Mouse (Mus musculus) midbrain, postnatal 0 days (tissue): ENCODE measurements around the gene C2cd4a. TPM values are rescaled to one million over a fixed set of nuclear protein-coding genes. Genes with fewer than 3 reads are reported as not detected.

Experiments
- ATAC-seq: fragments of 200-750 bp; cut with Nextera tagmentation; 2 replicates; pipeline ENCODE4 v1.8.0; 2017; ENCODE audit warnings: moderate number of reproducible peaks, mild to moderate bottlenecking, moderate TSS enrichment, moderate library complexity; ENCODE audit not compliant: low FRiP score
- DNase-seq: peaks from one replicate; pipeline ENCODE4 v3.0.0-alpha.2; 2015; ENCODE audit warnings: low spot score
- H3K27ac ChIP-seq: fragments of 300-500 bp; sonication (generic); 2 replicates; pipeline ENCODE4 v1.5.1; 2014; ENCODE audit warnings: low read depth, mild to moderate bottlenecking, low read length, mixed read lengths
- H3K27me3 ChIP-seq: fragments of 300-500 bp; sonication (generic); 2 replicates; pipeline ENCODE4 v1.6.1; 2014; ENCODE audit warnings: low read length, control low read depth, mixed read lengths; ENCODE audit not compliant: insufficient read depth
- H3K36me3 ChIP-seq: fragments of 300-500 bp; sonication (generic); 2 replicates; pipeline ENCODE4 v1.6.1; 2014; ENCODE audit warnings: low read length, control low read depth, mixed read lengths; ENCODE audit not compliant: insufficient read depth
- H3K4me1 ChIP-seq: fragments of 300-500 bp; sonication (generic); 2 replicates; pipeline ENCODE4 v1.6.1; 2014; ENCODE audit warnings: mild to moderate bottlenecking, control low read depth, antibody characterized with exemption, low read length, mixed read lengths; ENCODE audit not compliant: insufficient read depth
- H3K4me2 ChIP-seq: fragments of 300-500 bp; sonication (generic); 2 replicates; pipeline ENCODE4 v1.6.1; 2014; ENCODE audit warnings: low read depth, mild to moderate bottlenecking, low read length, mixed read lengths; ENCODE audit not compliant: poor library complexity, severe bottlenecking
- H3K4me3 ChIP-seq: fragments of 300-500 bp; sonication (generic); 2 replicates; pipeline ENCODE4 v1.5.1; 2014; ENCODE audit warnings: low read depth, mild to moderate bottlenecking, low read length, moderate library complexity
- H3K9ac ChIP-seq: fragments of 300-500 bp; sonication (generic); replicated peaks from 2 replicates; pipeline ENCODE4 v1.6.1; 2014; ENCODE audit warnings: mild to moderate bottlenecking, low read length, moderate library complexity, mixed read lengths; ENCODE audit not compliant: poor library complexity, severe bottlenecking
- H3K9me3 ChIP-seq: fragments of 300-500 bp; sonication (generic); 2 replicates; pipeline ENCODE4 v1.6.1; 2016; ENCODE audit warnings: low read length, control low read depth
- CTCF ChIP-seq: IDR thresholded peaks from 2 replicates; pipeline ENCODE4 v1.5.1; 2016; ENCODE audit warnings: antibody characterized with exemption, mild to moderate bottlenecking
- WGBS: fragments of 180-500 bp; shearing (Covaris S2); extraction: QIAGEN DNeasy Blood & Tissue Kit; methylation state at CpG from one replicate; pipeline ENCODE4 v1.1.7; 2014; 5-methylcytosine and 5-hydroxymethylcytosine counted together
- polyA plus RNA-seq: library from polyadenylated mRNA; unstranded; fragments of >200 nt; fragmentation: Nextera tagmentation; extraction: Ambion mirVana; gene quantifications from 2 replicates; pipeline ENCODE4 v1.2.1, GENCODE M21; 2015
- total RNA-seq: library from RNA; depleted of rRNA; stranded (reverse); fragments of >200 nt; gene quantifications from 2 replicates; pipeline ENCODE4 v1.2.3, GENCODE M21; 2014; rRNA removed

The C2cd4a gene
- total RNA-seq = 0.71 and 0.99 TPM in 2 replicates
- polyA plus RNA-seq = 0.68 and 0.70 TPM in 2 replicates

DNA sequence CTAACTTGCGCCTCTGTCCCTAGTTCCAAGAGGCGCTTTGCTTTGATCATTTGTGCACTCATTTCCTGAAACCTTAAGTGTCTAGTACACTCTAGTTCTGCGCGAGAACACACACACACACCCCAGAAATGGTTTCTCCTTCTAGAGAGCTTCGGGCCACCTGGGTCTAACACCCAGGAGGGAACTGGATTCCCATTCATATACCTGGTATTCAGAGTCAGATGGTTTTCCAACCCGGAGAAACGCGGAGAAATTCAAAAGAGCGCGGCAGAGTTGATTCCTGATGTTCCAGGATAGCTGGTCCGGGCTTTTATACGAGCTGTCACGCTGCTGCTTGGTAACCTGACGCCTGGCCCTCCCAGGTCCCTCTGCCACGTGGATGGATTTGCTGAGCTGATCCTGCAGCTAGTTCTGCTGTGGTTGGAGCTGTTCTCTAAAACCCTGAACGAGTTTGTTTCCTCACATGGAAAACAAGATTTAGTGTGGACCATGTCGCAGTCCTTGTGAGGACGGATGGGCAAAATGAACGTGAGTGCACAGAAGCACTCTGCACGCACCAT is at the start of gene C2cd4a:
TSS of gene C2cd4a (minus strand) at position 285 of the 560 bp plus-strand sequence.
- no peaks in the 10 kb centered on the region for H3K4me1 ChIP-seq
- no peak for TF ChIP-seq CTCF
- peaks cover 22% of the 10 kb centered on the region; the same call in 1 of the 2 replicates for H3K27me3 ChIP-seq
- no peak for ATAC-seq
- whole genome bisulfite sequencing = 3% methylated on average over 20 of the region's 20 CpGs
- 0 out of 2 replicates have a peak within 1 kb of the TSS, but pooled peaks have one; percentile 20 for H3K27ac ChIP-seq
- peak within 1 kb of the TSS; percentile 55 for H3K4me2 ChIP-seq
- H3K4me3 ChIP-seq = peak within 1 kb of the TSS; percentile 46
- peak; percentile 26 for DNase-seq
- peak within 1 kb of the TSS; percentile 29 for H3K9ac ChIP-seq
- H3K36me3 ChIP-seq = no peaks in the 10 kb centered on the region
- H3K9me3 ChIP-seq = no peaks in the 10 kb centered on the region

- H3K4me1 ChIP-seq = no peaks in the 10 kb centered on the region
- H3K27me3 ChIP-seq = no peaks in the 10 kb centered on the region
- H3K9me3 ChIP-seq = no peaks in the 10 kb centered on the region
- DNase-seq = no peak
- H3K27ac ChIP-seq = no peak overlapping the region
- ATAC-seq = no peak
- H3K4me2 ChIP-seq = no peak overlapping the region
- peaks cover 11% of the 10 kb centered on the region for H3K36me3 ChIP-seq
- WGBS = 93% methylated on average over 11 of the region's 11 CpGs
- TF ChIP-seq CTCF = no peak
- H3K9ac ChIP-seq = no peak overlapping the region
- H3K4me3 ChIP-seq = no peak overlapping the region
Observed at GRCm38 (mm10) chr9:67878197-67878769, 46.2 kb upstream of the C2cd4a start.

GRCm38 (mm10) chr9:67877081-67877718 is 45.1 kb upstream of the C2cd4a start:
- 91% methylated on average over 14 of the region's 14 CpGs for WGBS
- H3K4me3 ChIP-seq = no peak overlapping the region
- no peaks in the 10 kb centered on the region for H3K4me1 ChIP-seq
- H3K9me3 ChIP-seq = no peaks in the 10 kb centered on the region
- no peak for TF ChIP-seq CTCF
- ATAC-seq = no peak
- no peak overlapping the region for H3K9ac ChIP-seq
- H3K27ac ChIP-seq = no peak overlapping the region
- no peak overlapping the region for H3K4me2 ChIP-seq
- H3K36me3 ChIP-seq = peaks cover 11% of the 10 kb centered on the region; the same call in 1 of the 2 replicates
- H3K27me3 ChIP-seq = no peaks in the 10 kb centered on the region
- no peak for DNase-seq

DNA sequence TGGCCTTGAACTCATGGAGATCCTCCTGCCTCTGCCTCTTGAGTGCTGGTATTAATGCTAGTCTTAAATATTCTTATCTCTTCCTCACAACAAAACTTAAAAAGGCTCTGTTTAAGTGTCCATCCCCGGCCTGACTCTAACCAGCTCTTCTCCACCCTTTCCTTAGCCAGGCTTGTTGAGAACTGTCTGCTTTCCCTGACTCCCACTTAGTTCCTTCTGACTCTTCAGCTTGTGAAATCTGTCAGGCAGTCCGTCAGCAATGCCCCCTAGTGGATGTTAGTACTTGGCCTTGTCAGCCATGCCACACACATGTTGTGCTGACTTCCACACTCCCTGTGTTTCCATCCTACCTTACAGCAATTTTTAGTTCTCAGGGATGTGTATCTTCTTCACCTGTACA is 43.2 kb upstream of the C2cd4a start:
- peak; percentile 71 for TF ChIP-seq CTCF
- no peaks in the 10 kb centered on the region for H3K27me3 ChIP-seq
- no peak overlapping the region for H3K27ac ChIP-seq
- H3K4me3 ChIP-seq = no peak overlapping the region
- ATAC-seq = no peak
- no peaks in the 10 kb centered on the region for H3K4me1 ChIP-seq
- H3K36me3 ChIP-seq = peaks cover 8% of the 10 kb centered on the region; the same call in 1 of the 2 replicates
- H3K9me3 ChIP-seq = no peaks in the 10 kb centered on the region
- 57% methylated on average over 2 of the region's 2 CpGs for WGBS
- no peak overlapping the region for H3K4me2 ChIP-seq
- peak; percentile 33 for DNase-seq
- no peak overlapping the region for H3K9ac ChIP-seq

DNA sequence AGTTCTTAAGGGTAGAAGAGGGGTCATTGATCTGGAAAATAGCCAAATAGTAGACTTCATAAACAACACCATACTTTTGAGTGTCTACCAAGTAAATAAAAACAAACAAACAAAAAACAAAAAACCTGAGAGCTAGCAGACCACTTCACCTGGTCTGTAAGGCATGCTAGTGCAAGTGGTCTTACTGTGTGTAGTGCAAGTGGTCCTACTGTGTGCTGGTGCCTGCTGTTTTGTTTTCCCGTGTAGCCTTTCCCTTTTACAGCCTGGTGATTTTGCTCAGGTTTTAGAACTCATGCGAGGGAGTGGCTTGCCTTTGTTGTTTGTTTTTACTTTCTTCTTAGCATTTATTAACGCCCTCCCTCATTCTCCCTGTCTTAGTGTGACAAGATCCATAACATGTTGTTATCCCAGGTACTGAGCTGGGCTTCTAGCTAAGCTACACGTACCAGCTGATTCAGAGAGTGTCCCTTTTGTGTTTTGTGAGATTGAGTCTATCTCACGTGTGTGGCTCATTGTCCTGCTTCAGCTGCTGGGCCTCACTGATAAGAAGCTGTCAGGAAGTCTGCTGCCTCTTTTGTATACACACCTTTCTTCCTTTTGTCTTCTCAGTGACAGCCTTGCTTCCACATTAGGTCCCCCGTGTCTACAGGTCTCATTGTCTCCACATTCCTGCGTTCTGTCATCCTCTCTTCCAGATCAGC is 42.5 kb upstream of the C2cd4a start:
- Histone ChIP-seq H3K4me3 (no peak overlapping the region), H3K9me3 (no peaks in the 10 kb centered on the region), H3K9ac (no peak overlapping the region), H3K4me1 (no peaks in the 10 kb centered on the region), H3K27me3 (no peaks in the 10 kb centered on the region), H3K36me3 (peaks cover 8% of the 10 kb centered on the region; the same call in 1 of the 2 replicates), H3K27ac (no peak overlapping the region), H3K4me2 (no peak overlapping the region)
- no peak for TF ChIP-seq CTCF
- WGBS = 79% methylated on average over 7 of the region's 7 CpGs
- no peak for DNase-seq
- ATAC-seq = no peak
